Mouse (Mus musculus) Muller cell, postnatal 12 days (primary cell): Measurements from ENCODE around the gene Hbb-bt.
"Not testable (repeated sequence)": the region's sequence is repeated elsewhere in the genome, so short reads cannot be mapped to it uniquely, and the experiment has no call there.

ENCODE experiments used
- DNase-seq: peaks from one replicate; pipeline ENCODE4 v3.0.0-alpha.2; 2015; ENCODE audit errors: inconsistent ontology term

Hbb-bt gene

GRCm38 (mm10) chr7:103808971-103809800 is 4.6 kb downstream of the Hbb-bt start:
- DNase-seq: no peak

GRCm38 (mm10) chr7:103808120-103808519 is 5.7 kb downstream of the Hbb-bt start:
- not testable (repeated sequence) for DNase-seq

- peak; percentile 0 for DNase-seq
Measured at GRCm38 (mm10) chr7:103806856-103807255, 6.9 kb downstream of the Hbb-bt start.

GRCm38 (mm10) chr7:103792669-103793388 is 21.0 kb downstream of the Hbb-bt start:
- DNase-seq: no peak

GRCm38 (mm10) chr7:103791721-103792120 is 22.1 kb downstream of the Hbb-bt start, which contains the start of gene Olfr67:
Olfr67 (minus strand) TSS chr7:103791821.
- no peak for DNase-seq

- no peak for DNase-seq
Measured at GRCm38 (mm10) chr7:103779598-103779997, 34.2 kb downstream of the Hbb-bt start, which contains the start of gene Olfr68. Olfr68 (minus strand) TSS chr7:103779698.

GRCm38 (mm10) chr7:103777652-103778051 is 36.1 kb downstream of the Hbb-bt start:
- not testable (repeated sequence) for DNase-seq

- DNase-seq: no peak
Measured at GRCm38 (mm10) chr7:103771494-103771893, 42.3 kb downstream of the Hbb-bt start, which contains the start of gene Olfr69. Olfr69 (minus strand) TSS chr7:103771594.

GRCm38 (mm10) chr7:103767687-103768086 is 46.1 kb downstream of the Hbb-bt start:
- not testable (repeated sequence) for DNase-seq
